Mouse (Mus musculus): Measurements from ENCODE around the gene Rmnd5b. TPM values are rescaled to one million over a fixed set of nuclear protein-coding genes. Genes with fewer than 3 reads are reported as not detected.
"Not testable (repeated sequence)": the region's sequence is repeated elsewhere in the genome, so short reads cannot be mapped to it uniquely, and the experiment has no call there.

Gene Rmnd5b
- total RNA-seq, 2 experiments from 2014 or later: 56.1 to 61.9 TPM

- intact Hi-C loops (cut with DNase I): no loop called here
- H3K27ac ChIP-seq: no peak overlapping the region
Observed at GRCm38 (mm10) chr11:51633721-51634120, 2.0 kb downstream of the Rmnd5b start.

GRCm38 (mm10) chr11:51633200-51633599 lies 2.5 kb downstream of the Rmnd5b start:
- intact Hi-C loops (cut with DNase I); H3K27ac ChIP-seq; DNase-seq (ENCODE audit: extremely low spot score in 1 of 2, low spot score in 2 of 2); H3K4me3 ChIP-seq: not testable (repeated sequence)

More at GRCm38 (mm10) chr11:51633721-51634120, 2.0 kb downstream of the Rmnd5b start:
- H3K4me3 ChIP-seq: no peak overlapping the region
- DNase-seq (ENCODE audit: extremely low spot score in 1 of 2, low spot score in 2 of 2): no peak
- no peak for TF ChIP-seq CTCF (IDR thresholded peaks at IDR 0.05)

DNA sequence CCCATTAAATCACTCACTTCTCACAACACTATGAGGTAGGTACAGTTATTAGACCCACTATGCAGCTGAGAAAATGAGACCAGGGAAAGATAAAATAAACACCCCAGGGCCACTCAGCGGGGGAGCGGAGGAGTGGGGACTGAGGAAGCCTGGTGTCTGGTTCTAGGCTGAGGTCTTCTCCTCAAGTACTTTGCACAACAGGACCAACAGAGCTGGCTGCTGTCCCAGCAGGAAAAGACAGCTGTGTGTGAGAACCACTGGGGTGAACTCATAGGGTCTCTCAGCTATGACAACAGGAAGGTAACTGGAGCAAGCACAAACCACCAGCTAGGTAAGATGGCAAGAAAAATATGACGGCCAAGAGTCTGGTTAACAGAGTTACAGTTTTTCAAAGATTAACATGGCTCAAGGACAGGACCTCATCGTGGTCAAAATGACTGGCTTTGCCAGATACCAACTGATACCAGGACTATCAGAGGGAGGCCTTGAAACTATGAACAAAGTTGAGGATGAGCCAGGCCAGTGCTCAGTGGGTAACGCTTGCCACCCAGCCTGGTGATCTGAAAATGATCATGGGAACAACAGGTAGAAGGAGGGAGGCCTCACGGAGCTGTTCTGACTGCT lies 3.5 kb downstream of the Rmnd5b start:
- intact Hi-C loops (cut with DNase I): no loop called here
- Histone ChIP-seq H3K27ac (peak overlapping the region; percentile 89), H3K4me3 (no peak overlapping the region)
- no peak for TF ChIP-seq CTCF (IDR thresholded peaks at IDR 0.05)
- no peak for DNase-seq (ENCODE audit: extremely low spot score in 1 of 2, low spot score in 2 of 2)

DNA sequence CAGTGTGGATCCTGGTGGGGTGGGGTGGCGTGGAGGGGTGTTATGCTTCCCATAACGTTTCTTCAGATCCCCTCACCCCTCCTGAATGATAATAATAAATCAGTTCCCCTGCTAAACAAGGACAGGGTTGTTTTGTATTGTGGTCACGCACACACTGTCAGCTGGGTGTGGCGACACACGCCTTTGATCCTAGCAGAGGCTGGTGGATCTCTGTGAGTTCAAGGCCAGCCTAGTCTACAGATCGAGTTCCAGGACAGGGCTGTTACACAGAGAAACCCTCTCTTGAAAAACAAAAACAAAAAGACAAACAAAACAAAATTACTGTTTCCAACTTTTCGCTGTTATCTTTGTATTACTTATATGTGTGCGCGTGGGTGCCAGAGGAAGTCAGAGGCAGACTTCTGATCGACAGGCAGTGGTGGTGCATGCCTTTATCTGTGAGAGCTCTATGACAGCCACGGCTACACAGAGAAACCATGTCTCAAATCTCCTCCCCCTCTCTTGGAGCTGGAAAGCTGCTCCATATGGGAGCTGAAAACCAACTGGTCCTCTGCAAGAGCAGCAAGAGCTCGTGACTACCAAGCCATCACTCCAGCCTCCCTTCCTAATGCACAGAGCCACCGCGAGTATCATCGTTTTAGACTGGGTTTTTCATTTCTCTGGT lies 5.9 kb downstream of the Rmnd5b start:
- DNase-seq (ENCODE audit: extremely low spot score in 1 of 2, low spot score in 2 of 2): peak in 1 of 2 experiments; percentile 48
- Histone ChIP-seq H3K27ac (peak overlapping the region; percentile 89), H3K4me3 (no peak overlapping the region)
- TF ChIP-seq CTCF (IDR thresholded peaks at IDR 0.05): no peak
- intact Hi-C loops (cut with DNase I): no loop called here

GRCm38 (mm10) chr11:51627907-51628306 lies 7.8 kb downstream of the Rmnd5b start:
- no peak for TF ChIP-seq CTCF (IDR thresholded peaks at IDR 0.05)
- intact Hi-C loops (cut with DNase I): no loop called here
- DNase-seq (ENCODE audit: extremely low spot score in 1 of 2, low spot score in 2 of 2): no peak
- Histone ChIP-seq H3K4me3 (no peak overlapping the region), H3K27ac (peak overlapping the region; percentile 89)

DNA sequence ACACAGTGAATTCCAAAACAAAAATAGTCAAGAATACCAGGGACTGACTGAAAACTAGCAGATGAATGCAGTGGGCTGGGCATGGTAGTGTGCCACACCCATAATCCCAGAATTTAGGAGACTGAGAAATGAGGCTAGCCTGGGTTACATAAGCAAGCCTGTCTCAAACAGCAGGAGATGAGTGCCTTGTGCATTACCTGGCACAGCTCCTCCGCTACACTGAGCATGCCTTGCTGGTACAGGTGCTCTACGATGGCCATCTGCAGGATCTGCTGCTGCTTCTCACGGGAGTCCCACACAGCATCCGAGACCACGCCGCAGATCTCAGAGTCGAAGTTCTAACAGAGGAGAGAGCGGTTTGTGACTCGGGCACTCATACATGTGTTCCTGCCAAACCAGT lies 8.3 kb downstream of the Rmnd5b start:
- Histone ChIP-seq H3K4me3 (no peak overlapping the region), H3K27ac (peak overlapping the region; percentile 89)
- no peak for DNase-seq (ENCODE audit: extremely low spot score in 1 of 2, low spot score in 2 of 2)
- no peak for TF ChIP-seq CTCF (IDR thresholded peaks at IDR 0.05)
- intact Hi-C loops (cut with DNase I): no loop called here

DNA sequence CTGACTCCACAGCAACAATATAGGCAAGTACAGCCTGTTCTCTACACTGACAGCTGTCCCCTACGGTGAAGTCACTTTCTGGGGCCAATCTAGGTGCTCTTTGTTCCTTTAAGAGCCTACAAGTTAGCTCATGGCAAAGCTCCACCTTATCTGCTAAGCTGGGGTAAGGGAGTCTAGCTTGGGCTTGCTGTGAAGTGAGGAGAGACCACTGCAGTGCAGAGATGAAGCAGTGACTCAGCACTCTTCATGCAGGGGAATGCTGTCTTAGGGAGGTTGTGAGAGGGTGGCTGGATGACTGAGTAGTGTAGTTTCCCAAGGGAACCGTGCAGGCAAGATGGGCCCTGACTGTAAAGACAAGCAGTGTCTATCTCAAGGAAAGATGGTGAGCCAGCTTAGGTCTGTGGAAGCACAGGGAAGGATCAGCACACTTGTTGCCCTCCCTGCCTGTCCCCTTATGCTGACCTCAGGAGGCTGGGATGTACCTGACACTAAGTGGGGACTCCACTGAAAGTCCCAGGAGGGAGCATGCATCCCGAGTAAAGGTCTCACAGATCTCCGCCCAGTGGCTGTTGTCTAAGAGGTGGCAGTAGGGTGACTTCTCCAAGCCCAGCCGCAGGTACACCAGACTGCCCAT lies 10.4 kb downstream of the Rmnd5b start:
- Histone ChIP-seq H3K27ac (peak overlapping the region; percentile 88), H3K4me3 (no peak overlapping the region)
- no peak for DNase-seq (ENCODE audit: extremely low spot score in 1 of 2, low spot score in 2 of 2)
- no peak for TF ChIP-seq CTCF (IDR thresholded peaks at IDR 0.05)
- intact Hi-C loops (cut with DNase I): no loop called here

DNA sequence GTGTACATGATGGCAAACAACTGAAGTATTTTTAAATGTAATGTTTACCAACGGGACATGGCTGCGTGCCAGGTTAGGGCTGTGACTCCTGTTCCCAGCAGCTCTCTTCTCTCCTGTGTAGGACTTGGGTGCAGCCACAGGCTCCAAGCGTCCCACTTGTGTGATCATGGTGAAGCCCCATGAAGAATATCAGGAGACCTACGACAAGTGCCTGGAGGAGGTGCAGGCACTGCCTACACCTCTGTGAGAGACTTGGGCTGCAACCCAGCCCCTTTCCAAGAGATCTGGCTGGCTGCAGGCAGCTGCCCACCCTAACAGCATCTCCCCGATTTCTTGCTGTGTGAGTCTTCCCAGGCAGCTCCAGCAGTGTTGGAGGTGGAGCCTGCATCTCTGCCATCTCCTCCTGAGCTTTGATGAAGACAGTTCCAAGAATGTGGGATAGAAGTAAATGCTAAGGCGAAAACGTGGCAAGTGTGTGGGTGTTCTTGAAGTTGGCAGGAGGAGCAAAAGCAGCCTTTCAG lies 12.7 kb downstream of the Rmnd5b start:
- TF ChIP-seq CTCF (IDR thresholded peaks at IDR 0.05): no peak
- H3K27ac ChIP-seq: peak overlapping the region; percentile 90
- intact Hi-C loops (cut with DNase I): loop anchor here (1.0 kb wide), 1 partner anchor 12 kb away; the partner anchor contains the start of gene Rmnd5b

DNA sequence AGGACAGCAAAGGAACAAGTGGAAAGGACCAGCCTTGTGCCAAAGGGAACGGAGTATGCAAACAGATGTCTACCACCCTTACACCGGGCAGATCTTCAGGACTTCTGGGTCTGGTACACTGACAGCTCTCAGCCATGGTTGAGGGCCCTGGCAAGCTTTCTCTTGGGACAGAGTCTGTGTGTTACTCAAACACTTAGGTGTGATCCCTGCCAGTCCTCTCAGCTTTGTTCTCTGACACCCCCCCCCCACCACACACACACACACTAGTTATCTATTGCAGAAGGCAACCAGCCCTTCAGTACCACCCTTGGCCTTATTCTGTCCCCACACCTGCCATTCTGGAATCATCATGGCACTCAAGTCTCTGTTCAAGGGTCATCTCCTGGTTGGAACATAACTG lies 13.9 kb downstream of the Rmnd5b start:
- intact Hi-C loops (cut with DNase I): no loop called here
- TF ChIP-seq CTCF (IDR thresholded peaks at IDR 0.05): no peak

More for the DNA sequence above, 12.7 kb downstream of the Rmnd5b start:
- peak; percentile 66 to 73 for DNase-seq (ENCODE audit: extremely low spot score in 1 of 2, low spot score in 2 of 2)
- H3K4me3 ChIP-seq: no peak overlapping the region

GRCm38 (mm10) chr11:51620084-51620483 lies 15.6 kb downstream of the Rmnd5b start:
- peak overlapping the region; percentile 77 for H3K4me3 ChIP-seq
- TF ChIP-seq CTCF (IDR thresholded peaks at IDR 0.05): no peak
- intact Hi-C loops (cut with DNase I): no loop called here
- DNase-seq (ENCODE audit: extremely low spot score in 1 of 2, low spot score in 2 of 2): no peak
- peak overlapping the region; percentile 60; the same call in 1 of the 2 replicates for H3K27ac ChIP-seq

More for the DNA sequence above, 13.9 kb downstream of the Rmnd5b start:
- no peak overlapping the region for H3K4me3 ChIP-seq
- DNase-seq (ENCODE audit: extremely low spot score in 1 of 2, low spot score in 2 of 2): no peak
- H3K27ac ChIP-seq: peak overlapping the region; percentile 90

GRCm38 (mm10) chr11:51619409-51620060 lies 16.2 kb downstream of the Rmnd5b start, which contains the start of gene Nhp2:
Nhp2 (plus strand) TSS chr11:51619735.
- DNase-seq (ENCODE audit: extremely low spot score in 1 of 2, low spot score in 2 of 2): peak; percentile 85 to 90
- Histone ChIP-seq H3K4me3 (peak within 1 kb of the TSS; percentile 77), H3K27ac (peak within 1 kb of the TSS; percentile 60; the same call in 1 of the 2 replicates)
- no peak; the same call in 1 of the 2 replicates for TF ChIP-seq CTCF (IDR thresholded peaks at IDR 0.05)
- intact Hi-C loops (cut with DNase I): loop anchor here (1.0 to 5.0 kb wide), 2 partner anchors 12 to 33 kb away; partner anchors contain the start of genes D930048N14Rik and N4bp3

Measured in left cerebral cortex, adult 2 months (tissue).